Mouse (Mus musculus) embryonic facial prominence, embryonic 15.5 days (tissue): ENCODE measurements around the gene Emc7. TPM values are rescaled to one million over a fixed set of nuclear protein-coding genes. Genes with fewer than 3 reads are reported as not detected.

Experiments used
- polyA plus RNA-seq: library from polyadenylated mRNA; unstranded; fragments of >200 nt; fragmentation: Nextera tagmentation; extraction: Ambion mirVana; gene quantifications from 2 replicates; pipeline ENCODE4 v1.2.1, GENCODE M21; 2015

Emc7 gene
- polyA plus RNA-seq, 1 experiment from 2014 or later = 19.6 TPM

Other genes starting within 250 kb of the Emc7 start
- 24.5 and 35.9 TPM in 2 replicates for gene Lpcat4, start 215.5 kb upstream of the Emc7 start, polyA plus RNA-seq
- not detected in 2 replicates for gene Nutm1, start 195.7 kb upstream of the Emc7 start, polyA plus RNA-seq
- 201 and 206 TPM in 2 replicates for gene Nop10, start 193.1 kb upstream of the Emc7 start, polyA plus RNA-seq
- gene Slc12a6, start 189.2 kb upstream of the Emc7 start, polyA plus RNA-seq = 11.1 and 11.8 TPM in 2 replicates
- gene Gm21985, start 188.7 kb upstream of the Emc7 start, polyA plus RNA-seq = not detected in 2 replicates
- 124 and 127 TPM in 2 replicates for gene Emc4, start 87.0 kb upstream of the Emc7 start, polyA plus RNA-seq
- 49.0 and 50.4 TPM in 2 replicates for gene Katnbl1, start 75.8 kb upstream of the Emc7 start, polyA plus RNA-seq
- 0.13 TPM in 1 of 2 replicates, not detected in the other for gene Chrm5, start 25.8 kb downstream of the Emc7 start, polyA plus RNA-seq
- gene Aven, start 38.0 kb downstream of the Emc7 start, polyA plus RNA-seq = 4.9 and 5.3 TPM in 2 replicates